Mouse (Mus musculus) forebrain, embryonic 16.5 days (tissue): Measurements from ENCODE around the gene Ankdd1b. TPM values are rescaled to one million over a fixed set of nuclear protein-coding genes. Genes with fewer than 3 reads are reported as not detected.

Experiments
- ATAC-seq: fragments of 200-750 bp; cut with Nextera tagmentation; 2 replicates; pipeline ENCODE4 v1.8.0; 2017; ENCODE audit warnings: mild to moderate bottlenecking, moderate library complexity
- H3K27ac ChIP-seq: fragments of 300-500 bp; sonication (generic); 2 replicates; pipeline ENCODE4 v1.5.1; 2014; ENCODE audit warnings: low read length, control low read depth
- H3K27me3 ChIP-seq: fragments of 300-500 bp; sonication (generic); replicated peaks from 2 replicates; pipeline ENCODE4 v1.6.1; 2014; ENCODE audit warnings: low read length; ENCODE audit not compliant: control insufficient read depth, insufficient read depth
- H3K36me3 ChIP-seq: fragments of 300-500 bp; sonication (generic); 2 replicates; pipeline ENCODE4 v1.6.1; 2014; ENCODE audit not compliant: control insufficient read depth, insufficient read depth
- H3K4me1 ChIP-seq: fragments of 300-500 bp; sonication (generic); replicated peaks from 2 replicates; pipeline ENCODE4 v1.6.1; 2014; ENCODE audit warnings: low read length; ENCODE audit not compliant: control insufficient read depth, insufficient read depth
- H3K4me2 ChIP-seq: fragments of 300-500 bp; sonication (generic); 2 replicates; pipeline ENCODE4 v1.6.1; 2014; ENCODE audit warnings: mild to moderate bottlenecking, low read length, control low read depth
- H3K4me3 ChIP-seq: fragments of 300-500 bp; sonication (generic); replicated peaks from 2 replicates; pipeline ENCODE4 v1.5.1; 2014; ENCODE audit warnings: mild to moderate bottlenecking, low read length, control low read depth
- H3K9ac ChIP-seq: fragments of 300-500 bp; sonication (generic); replicated peaks from 2 replicates; pipeline ENCODE4 v1.6.1; 2014; ENCODE audit warnings: low read depth, low read length, control low read depth
- H3K9me3 ChIP-seq: fragments of 300-500 bp; sonication (generic); 2 replicates; pipeline ENCODE4 v1.6.1; 2016; ENCODE audit warnings: low read length; ENCODE audit not compliant: control insufficient read depth
- WGBS: fragments of 180-500 bp; shearing (Covaris S2); extraction: QIAGEN DNeasy Blood & Tissue Kit; methylation state at CpG from one replicate; pipeline ENCODE4 v1.1.7; 2014; 5-methylcytosine and 5-hydroxymethylcytosine counted together
- polyA plus RNA-seq: library from polyadenylated mRNA; unstranded; fragments of >200 nt; fragmentation: Nextera tagmentation; extraction: Ambion mirVana; gene quantifications from 2 replicates; pipeline ENCODE4 v1.2.1, GENCODE M21; 2015

Gene Ankdd1b
- polyA plus RNA-seq, 1 experiment from 2014 or later: not detected

- peak; percentile 92 for ATAC-seq
- Histone ChIP-seq H3K27me3 (no peaks in the 10 kb centered on the region), H3K9me3 (no peaks in the 10 kb centered on the region), H3K4me2 (no peak overlapping the region), H3K4me1 (peaks cover 9% of the 10 kb centered on the region; the same call in 1 of the 2 replicates), H3K4me3 (no peak overlapping the region), H3K36me3 (no peaks in the 10 kb centered on the region), H3K9ac (no peak overlapping the region), H3K27ac (no peak overlapping the region)
- WGBS: 13% methylated on average over 3 of the region's 3 CpGs
These were observed 45.0 kb downstream of the Ankdd1b start for GRCm38 (mm10) chr13:96426044-96426443.

- Histone ChIP-seq H3K9ac (no peak overlapping the region), H3K36me3 (no peaks in the 10 kb centered on the region)
- 90% methylated on average over 12 of the region's 12 CpGs for WGBS
These were observed 46.3 kb downstream of the Ankdd1b start for GRCm38 (mm10) chr13:96424496-96425274.

GRCm38 (mm10) chr13:96421230-96421629 lies 49.8 kb downstream of the Ankdd1b start:
- no peaks in the 10 kb centered on the region; the same call in 1 of the 2 replicates for H3K4me1 ChIP-seq
- no peak overlapping the region for H3K4me2 ChIP-seq
- H3K27ac ChIP-seq: no peak overlapping the region
- no peaks in the 10 kb centered on the region for H3K9me3 ChIP-seq
- H3K27me3 ChIP-seq: no peaks in the 10 kb centered on the region
- ATAC-seq: no peak
- H3K4me3 ChIP-seq: no peak overlapping the region
- peaks cover 2% of the 10 kb centered on the region; the same call in 1 of the 2 replicates for H3K36me3 ChIP-seq
- H3K9ac ChIP-seq: no peak overlapping the region

More at GRCm38 (mm10) chr13:96424496-96425274, 46.3 kb downstream of the Ankdd1b start:
- Histone ChIP-seq H3K4me2 (no peak overlapping the region), H3K4me3 (no peak overlapping the region), H3K27me3 (no peaks in the 10 kb centered on the region), H3K27ac (no peak overlapping the region), H3K4me1 (peaks cover 9% of the 10 kb centered on the region; the same call in 1 of the 2 replicates), H3K9me3 (no peaks in the 10 kb centered on the region)
- ATAC-seq: no peak

- Histone ChIP-seq H3K27ac (no peak overlapping the region), H3K4me1 (no peaks in the 10 kb centered on the region), H3K4me3 (no peak overlapping the region), H3K9me3 (no peaks in the 10 kb centered on the region), H3K9ac (no peak overlapping the region), H3K27me3 (no peaks in the 10 kb centered on the region), H3K4me2 (no peak overlapping the region), H3K36me3 (peaks cover 18% of the 10 kb centered on the region)
- ATAC-seq: no peak
- WGBS: 93% methylated on average over 4 of the region's 4 CpGs
These were observed 52.5 kb downstream of the Ankdd1b start for GRCm38 (mm10) chr13:96418487-96418886.

- Histone ChIP-seq H3K4me1 (no peaks in the 10 kb centered on the region), H3K9me3 (no peaks in the 10 kb centered on the region), H3K4me3 (no peak overlapping the region), H3K27ac (no peak overlapping the region), H3K9ac (no peak overlapping the region), H3K4me2 (no peak overlapping the region), H3K27me3 (no peaks in the 10 kb centered on the region), H3K36me3 (peaks cover 18% of the 10 kb centered on the region)
- ATAC-seq: no peak
- WGBS: 93% methylated on average over 5 of the region's 5 CpGs
These were observed 53.7 kb downstream of the Ankdd1b start for GRCm38 (mm10) chr13:96417261-96417813.

- 94% methylated on average over 8 of the region's 8 CpGs for WGBS
- peaks cover 18% of the 10 kb centered on the region for H3K36me3 ChIP-seq
- no peaks in the 10 kb centered on the region for H3K27me3 ChIP-seq
- no peaks in the 10 kb centered on the region for H3K4me1 ChIP-seq
- no peak for ATAC-seq
- no peak overlapping the region for H3K4me2 ChIP-seq
- no peak overlapping the region for H3K27ac ChIP-seq
- no peaks in the 10 kb centered on the region for H3K9me3 ChIP-seq
- no peak overlapping the region for H3K9ac ChIP-seq
- H3K4me3 ChIP-seq: no peak overlapping the region
These were observed 54.6 kb downstream of the Ankdd1b start for GRCm38 (mm10) chr13:96416380-96416779.

GRCm38 (mm10) chr13:96414384-96414783 lies 56.6 kb downstream of the Ankdd1b start:
- H3K4me2 ChIP-seq: no peak overlapping the region
- H3K9me3 ChIP-seq: no peaks in the 10 kb centered on the region
- no peak for ATAC-seq
- no peak overlapping the region for H3K27ac ChIP-seq
- no peaks in the 10 kb centered on the region for H3K27me3 ChIP-seq
- H3K4me3 ChIP-seq: no peak overlapping the region
- no peaks in the 10 kb centered on the region for H3K4me1 ChIP-seq
- no peak overlapping the region for H3K9ac ChIP-seq
- 92% methylated on average over 6 of the region's 6 CpGs for WGBS
- H3K36me3 ChIP-seq: peaks cover 28% of the 10 kb centered on the region

GRCm38 (mm10) chr13:96408786-96409185 lies 62.2 kb downstream of the Ankdd1b start:
- Histone ChIP-seq H3K9me3 (no peaks in the 10 kb centered on the region), H3K4me2 (no peak overlapping the region), H3K4me3 (no peak overlapping the region), H3K9ac (no peak overlapping the region), H3K36me3 (peaks cover 22% of the 10 kb centered on the region), H3K4me1 (peaks cover 3% of the 10 kb centered on the region; the same call in 1 of the 2 replicates), H3K27ac (no peak overlapping the region), H3K27me3 (no peaks in the 10 kb centered on the region)
- 95% methylated on average over 1 of the region's 1 CpGs for WGBS
- no peak for ATAC-seq

- Histone ChIP-seq H3K27me3 (no peaks in the 10 kb centered on the region), H3K4me1 (peaks cover 3% of the 10 kb centered on the region; the same call in 1 of the 2 replicates), H3K4me3 (no peak overlapping the region), H3K36me3 (peaks cover 26% of the 10 kb centered on the region), H3K27ac (no peak overlapping the region), H3K9ac (no peak overlapping the region), H3K9me3 (no peaks in the 10 kb centered on the region), H3K4me2 (no peak overlapping the region)
- 55% methylated on average over 4 of the region's 4 CpGs for WGBS
- ATAC-seq: peak; percentile 90
These were observed 64.0 kb downstream of the Ankdd1b start for GRCm38 (mm10) chr13:96407040-96407439.
